Mouse (Mus musculus) right cerebral cortex, postnatal 10 days (tissue): ENCODE data around the gene Optc.

Experiments used
- DNase-seq, 2 experiments: peaks; one replicate each; pipeline ENCODE4 v3.0.0; 2021; ENCODE audit warnings: low spot score in 2 of 2

The Optc gene

GRCm38 (mm10) chr1:133907949-133908658 lies at the start of gene Optc:
Gene Optc (minus strand): TSS chr1:133907999.
- peak; percentile 90 to 92 for DNase-seq

GRCm38 (mm10) chr1:133954009-133954408 lies 46.2 kb upstream of the Optc start:
- no peak for DNase-seq

DNA sequence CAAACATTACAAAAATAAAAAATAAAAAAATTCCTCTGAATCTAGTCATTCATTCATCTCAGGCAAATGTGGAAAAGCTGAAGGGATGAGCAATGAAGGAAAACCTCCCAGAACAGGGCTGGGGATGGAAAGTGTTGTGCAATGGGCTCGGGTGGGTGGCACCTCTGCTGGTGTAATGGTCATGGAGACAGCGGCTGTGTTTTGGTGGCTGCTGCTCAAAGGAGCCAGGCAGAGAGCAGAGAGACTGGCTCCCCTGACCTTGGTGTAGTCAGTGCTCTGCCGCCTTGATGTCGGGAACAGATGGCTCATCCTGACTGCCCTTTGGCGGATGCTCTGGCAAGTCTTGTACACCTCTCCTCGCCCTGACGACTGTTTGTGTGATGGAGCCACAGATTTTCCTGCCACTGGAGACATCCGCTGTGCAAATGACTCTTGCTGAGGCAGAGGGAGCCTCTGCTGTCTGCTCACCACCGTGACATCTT lies 45.5 kb upstream of the Optc start:
- DNase-seq = no peak

DNA sequence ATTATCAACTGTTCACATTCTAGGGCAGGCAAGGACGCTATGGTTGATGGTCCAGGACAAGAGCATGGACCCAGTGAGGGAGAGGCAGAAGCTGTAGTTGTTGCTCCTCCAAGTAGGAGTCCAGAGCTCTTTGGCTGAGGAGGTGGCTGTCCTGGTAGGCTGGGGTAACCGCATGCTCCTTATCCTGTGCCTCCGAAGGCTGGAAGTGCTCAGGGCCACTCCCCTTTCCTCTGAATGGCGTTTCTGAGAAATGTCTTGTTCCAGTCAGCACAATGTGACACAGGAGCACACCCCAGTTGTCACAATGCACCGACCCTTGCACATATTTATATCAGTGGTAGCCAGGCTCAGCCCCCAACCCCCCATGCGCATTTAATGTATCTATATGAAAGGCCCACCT lies 43.8 kb upstream of the Optc start:
- DNase-seq = no peak

GRCm38 (mm10) chr1:133950061-133950782 lies 42.4 kb upstream of the Optc start:
- no peak for DNase-seq

GRCm38 (mm10) chr1:133945106-133945505 lies 37.3 kb upstream of the Optc start:
- no peak for DNase-seq

GRCm38 (mm10) chr1:133941904-133942303 lies 34.1 kb upstream of the Optc start:
- no peak for DNase-seq

DNA sequence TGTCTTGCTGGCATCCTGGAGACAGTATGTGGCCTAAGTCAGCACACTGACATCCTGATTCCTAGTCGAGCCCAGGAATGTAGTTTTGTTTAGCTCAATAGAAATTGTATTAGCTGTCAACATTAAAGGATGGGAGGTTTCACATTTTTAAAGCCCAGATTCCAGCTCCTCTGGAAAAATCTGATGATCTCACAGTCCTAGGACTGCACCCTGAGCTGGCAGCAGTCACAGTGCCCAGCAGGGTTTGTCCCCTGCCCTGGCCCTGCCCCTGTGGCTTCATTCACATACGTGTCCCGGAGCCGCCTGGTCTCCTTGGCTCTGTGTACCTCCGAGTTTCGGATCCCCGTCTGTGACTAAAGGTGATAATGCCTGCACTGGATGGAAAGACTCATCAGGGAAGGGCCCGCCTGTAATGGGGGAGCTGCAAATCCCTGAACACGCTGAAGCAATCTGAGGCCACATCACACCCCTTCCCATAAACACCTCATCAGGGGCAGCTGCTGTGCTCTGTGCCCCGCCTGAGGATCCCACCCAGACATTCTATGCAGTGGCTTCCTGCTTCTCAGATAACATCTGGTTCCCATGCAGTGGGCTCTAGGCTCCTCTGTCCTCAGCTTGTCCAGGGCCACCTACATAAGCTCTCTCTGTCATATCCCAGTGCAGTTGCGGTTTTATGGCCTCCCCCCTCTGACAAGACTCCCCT lies 33.5 kb upstream of the Optc start:
- no peak for DNase-seq

DNA sequence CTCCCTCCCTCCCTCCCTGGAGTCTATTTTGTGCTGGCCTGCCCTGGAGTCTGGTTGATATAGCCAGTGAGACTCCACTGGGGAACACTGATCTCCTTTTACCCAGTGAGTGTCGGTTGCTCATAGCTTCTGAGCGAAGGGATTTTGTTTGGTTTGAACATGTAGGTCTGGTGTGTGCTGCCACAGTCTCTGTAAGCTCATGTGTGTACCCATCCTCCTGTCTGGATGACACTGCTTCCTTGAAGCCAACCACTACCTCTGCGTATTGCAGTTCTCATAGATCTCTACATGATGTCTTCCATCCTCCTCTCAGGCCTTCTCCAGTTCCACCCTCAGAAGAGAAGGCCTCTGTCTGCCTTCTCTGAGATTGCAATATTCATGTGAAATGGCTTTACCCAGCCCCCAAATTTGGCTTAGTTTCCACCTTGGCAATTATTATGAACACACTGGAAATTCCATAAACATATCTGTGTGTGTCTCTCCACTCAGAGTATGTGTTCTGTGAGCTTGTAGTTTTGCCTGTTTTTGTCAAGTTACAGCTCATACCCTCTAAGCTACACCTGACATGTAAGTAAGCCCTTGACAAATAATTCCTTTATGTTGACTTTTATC lies 32.8 kb upstream of the Optc start:
- no peak for DNase-seq

GRCm38 (mm10) chr1:133939708-133940107 lies 31.9 kb upstream of the Optc start:
- DNase-seq = no peak

DNA sequence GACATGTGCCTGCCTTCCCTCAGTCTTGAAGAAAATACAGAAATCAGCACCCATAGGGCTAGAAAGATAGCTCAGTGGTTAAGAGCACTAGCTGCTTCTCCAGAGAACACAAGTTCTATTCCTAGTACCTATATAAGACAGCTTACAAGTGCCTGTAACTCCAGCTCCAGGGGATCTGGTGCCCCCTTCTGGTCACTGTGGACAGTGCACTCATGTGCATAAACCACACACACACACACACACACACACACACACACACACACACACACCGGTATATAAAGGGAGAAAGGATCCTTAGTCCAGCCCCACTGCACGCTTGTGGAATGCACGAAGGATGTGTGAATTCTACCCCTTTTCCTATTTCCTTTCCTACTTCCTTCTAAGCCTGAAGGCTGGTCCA lies 28.4 kb upstream of the Optc start:
- DNase-seq = no peak

DNA sequence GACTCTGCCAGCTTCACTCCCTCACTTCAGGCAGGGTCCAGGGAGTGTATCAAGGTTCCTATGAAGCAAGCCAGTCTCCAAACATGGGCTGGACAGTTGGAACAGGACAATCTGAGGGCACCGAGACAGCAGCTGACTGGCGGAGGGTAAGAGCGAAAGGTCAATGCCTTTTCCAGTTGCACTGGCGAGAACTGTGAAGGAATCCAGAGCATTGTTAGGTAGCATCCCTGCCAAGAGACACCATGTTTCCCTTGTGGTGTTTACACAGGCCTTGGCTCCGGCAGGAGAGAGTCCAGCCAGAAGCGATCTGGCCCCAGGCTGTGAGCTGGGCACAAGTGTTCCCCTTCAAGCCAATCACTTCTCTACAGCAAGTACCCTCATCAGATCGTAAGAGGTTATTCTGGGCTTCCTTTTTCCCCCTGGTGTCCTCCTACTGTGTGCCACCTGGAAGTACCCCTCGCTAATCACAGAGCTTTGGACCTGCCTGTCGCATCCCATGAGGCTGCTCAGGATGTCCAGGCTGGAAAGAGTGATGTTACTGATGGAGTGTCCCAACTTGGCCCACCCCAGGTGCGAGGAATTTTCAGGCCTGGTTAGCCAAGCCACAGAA lies 26.7 kb upstream of the Optc start:
- no peak for DNase-seq

GRCm38 (mm10) chr1:133933301-133934195 lies 25.7 kb upstream of the Optc start:
- DNase-seq = no peak

GRCm38 (mm10) chr1:133929980-133930379 lies 22.2 kb upstream of the Optc start:
- DNase-seq = no peak

DNA sequence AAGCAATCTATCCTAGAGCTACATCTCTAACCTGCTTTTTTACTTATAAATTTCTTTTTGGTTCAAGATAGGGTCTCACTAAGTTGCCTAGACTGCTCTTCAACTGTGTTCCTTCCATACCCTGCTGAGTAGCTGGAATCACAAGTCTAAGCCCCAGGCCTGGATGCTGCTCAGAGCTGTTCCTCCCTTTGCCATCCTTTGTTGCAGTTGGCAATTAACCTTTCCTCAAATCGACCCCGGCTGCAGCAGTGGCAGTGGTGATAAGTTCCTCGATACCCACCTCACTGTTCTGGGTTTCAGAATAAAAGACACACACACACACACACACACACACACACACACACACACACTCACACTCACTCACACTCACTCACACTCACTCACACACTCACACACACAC lies 17.4 kb upstream of the Optc start:
- DNase-seq = no peak

GRCm38 (mm10) chr1:133924141-133924875 lies 16.5 kb upstream of the Optc start:
- DNase-seq = peak; percentile 73 to 80

GRCm38 (mm10) chr1:133923071-133923470 lies 15.3 kb upstream of the Optc start:
- no peak for DNase-seq

- no peak for DNase-seq
These were observed 13.5 kb upstream of the Optc start, which contains the start of gene Prelp for GRCm38 (mm10) chr1:133921304-133921751. Gene Prelp (minus strand): TSS chr1:133921414.

- no peak for DNase-seq
These were observed 13.1 kb upstream of the Optc start for GRCm38 (mm10) chr1:133920876-133921275.

- DNase-seq = no peak
These were observed 12.6 kb upstream of the Optc start for GRCm38 (mm10) chr1:133920401-133920800.
